Mouse (Mus musculus) MEL (cell line): ENCODE data around the gene Mcrip1. TPM values are rescaled to one million over a fixed set of nuclear protein-coding genes. Genes with fewer than 3 reads are reported as not detected.

Experiments
- DNase-seq: peaks from one replicate; pipeline ENCODE4 v3.0.0; 2011; ENCODE audit warnings: low read depth, low spot score
- H3K27ac ChIP-seq: 2 replicates; pipeline ENCODE4 v1.5.1; 2012; ENCODE audit warnings: low read depth, mild to moderate bottlenecking, control low read depth, low read length, moderate library complexity; ENCODE audit not compliant: control insufficient read depth
- H3K27me3 ChIP-seq, 2 experiments: fragments of 150-350 bp in 1 of 2; sonication (generic) in 1 of 2; 2 replicates each; pipeline ENCODE4 v1.6.1; 2012; ENCODE audit warnings: low read length in 2 of 2, mild to moderate bottlenecking in 2 of 2, improper control_type of control experiment in 1 of 2, moderate library complexity in 1 of 2; ENCODE audit not compliant: insufficient read depth in 2 of 2, control insufficient read depth in 1 of 2
- H3K36me3 ChIP-seq, 2 experiments: 2 replicates each; pipeline ENCODE4 v1.6.1; 2012 to 2014; ENCODE audit warnings: low read length in 2 of 2, improper control_type of control experiment in 1 of 2, inconsistent platforms in 1 of 2, mild to moderate bottlenecking in 1 of 2; ENCODE audit not compliant: insufficient read depth in 2 of 2, control insufficient read depth in 1 of 2
- H3K4me1 ChIP-seq, 2 experiments: fragments of 150-350 bp in 1 of 2; sonication (generic) in 1 of 2; 2 replicates each; pipeline ENCODE4 v1.6.1; 2012; ENCODE audit warnings: low read length in 2 of 2, improper control_type of control experiment in 1 of 2, mild to moderate bottlenecking in 1 of 2; ENCODE audit not compliant: insufficient read depth in 2 of 2, control insufficient read depth in 1 of 2
- H3K4me3 ChIP-seq, 2 experiments: fragments of 150-350 bp in 1 of 2; sonication (generic) in 1 of 2; 2 replicates each; pipeline ENCODE4 v1.5.1; 2012; ENCODE audit warnings: low read depth in 2 of 2, low read length in 2 of 2, mild to moderate bottlenecking in 2 of 2, moderate library complexity in 2 of 2, control low read depth in 1 of 2, improper control_type of control experiment in 1 of 2; ENCODE audit not compliant: control insufficient read depth in 1 of 2, insufficient read depth in 1 of 2
- H3K79me2 ChIP-seq: 2 replicates; pipeline ENCODE4 v1.6.1; 2012; ENCODE audit warnings: mild to moderate bottlenecking, low read length, moderate library complexity; ENCODE audit not compliant: control insufficient read depth, poor library complexity, insufficient read depth
- H3K9ac ChIP-seq: 2 replicates; pipeline ENCODE4 v1.6.1; 2012; ENCODE audit warnings: low read depth, mild to moderate bottlenecking, control low read depth, low read length, moderate library complexity; ENCODE audit not compliant: control insufficient read depth, poor library complexity, severe bottlenecking
- H3K9me3 ChIP-seq: fragments of 150-350 bp; sonication (generic); replicated peaks from 2 replicates; pipeline ENCODE4 v1.6.1; 2012; ENCODE audit warnings: mild to moderate bottlenecking, low read length, improper control_type of control experiment, moderate library complexity; ENCODE audit not compliant: insufficient read depth
- BHLHE40 ChIP-seq: IDR thresholded peaks from 2 replicates; pipeline ENCODE4 v1.6.1; 2012; ENCODE audit warnings: low read depth, mild to moderate bottlenecking, inconsistent platforms, low read length, improper control_type of control experiment, borderline replicate concordance
- E2F4 ChIP-seq: IDR thresholded peaks from 2 replicates; pipeline ENCODE4 v1.6.1; 2011; ENCODE audit warnings: low read depth, low read length, improper control_type of control experiment, borderline replicate concordance
- EP300 ChIP-seq, 2 experiments: IDR thresholded peaks; 2 replicates each; pipeline ENCODE4 v1.6.1; 2011; ENCODE audit warnings: improper control_type of control experiment in 2 of 2, low read length in 2 of 2, low read depth in 1 of 2, mild to moderate bottlenecking in 1 of 2
- ETS1 ChIP-seq: IDR thresholded peaks from 2 replicates; pipeline ENCODE4 v1.6.1; 2012; ENCODE audit warnings: low read depth, mild to moderate bottlenecking, inconsistent platforms, low read length, improper control_type of control experiment, moderate library complexity
- GABPA ChIP-seq: IDR thresholded peaks from 2 replicates; pipeline ENCODE4 v1.6.1; 2012; ENCODE audit warnings: low read depth, mild to moderate bottlenecking, inconsistent platforms, low read length, improper control_type of control experiment, moderate library complexity
- MAFK ChIP-seq: IDR thresholded peaks from 2 replicates; pipeline ENCODE4 v1.6.1; 2011; ENCODE audit warnings: low read depth, mild to moderate bottlenecking, low read length, improper control_type of control experiment, borderline replicate concordance
- MXI1 ChIP-seq: IDR thresholded peaks from 2 replicates; pipeline ENCODE4 v1.6.1; 2011; ENCODE audit warnings: mild to moderate bottlenecking, low read depth, low read length, improper control_type of control experiment
- MYB ChIP-seq: IDR thresholded peaks from 2 replicates; pipeline ENCODE4 v1.6.1; 2011; ENCODE audit warnings: mild to moderate bottlenecking, low read depth, low read length, improper control_type of control experiment
- NELFE ChIP-seq: IDR thresholded peaks from 2 replicates; pipeline ENCODE4 v1.6.1; 2011; ENCODE audit warnings: low read depth, low read length, improper control_type of control experiment
- NRF1 ChIP-seq: IDR thresholded peaks from 2 replicates; pipeline ENCODE4 v1.6.1; 2014; ENCODE audit warnings: low read depth, mild to moderate bottlenecking, inconsistent platforms, low read length, improper control_type of control experiment, moderate library complexity; ENCODE audit not compliant: poor library complexity, insufficient read depth, severe bottlenecking
- POLR2A ChIP-seq, 2 experiments: IDR thresholded peaks; 2 replicates each; pipeline ENCODE4 v1.6.1; 2011 to 2012; ENCODE audit warnings: low read length in 2 of 2, mild to moderate bottlenecking in 2 of 2, control low read depth in 1 of 2, improper control_type of control experiment in 1 of 2, low read depth in 1 of 2, moderate library complexity in 1 of 2; ENCODE audit not compliant: control insufficient read depth in 1 of 2, insufficient read depth in 1 of 2, poor library complexity in 1 of 2
- POLR2AphosphoS5 ChIP-seq: IDR thresholded peaks from 2 replicates; pipeline ENCODE4 v1.6.1; 2012; ENCODE audit warnings: low read depth, borderline replicate concordance, mild to moderate bottlenecking, inconsistent platforms, low read length, moderate library complexity, mixed read lengths
- RCOR1 ChIP-seq: IDR thresholded peaks from 2 replicates; pipeline ENCODE4 v1.6.1; 2012; ENCODE audit warnings: low read depth, mild to moderate bottlenecking, inconsistent platforms, low read length, improper control_type of control experiment
- SMC3 ChIP-seq: IDR thresholded peaks from 2 replicates; pipeline ENCODE4 v1.6.1; 2011; ENCODE audit warnings: low read depth, low read length, improper control_type of control experiment
- TAL1 ChIP-seq: IDR thresholded peaks from 2 replicates; pipeline ENCODE4 v1.6.1; 2012; ENCODE audit warnings: mild to moderate bottlenecking, inconsistent platforms, low read length, moderate library complexity, mixed read lengths
- TCF12 ChIP-seq: IDR thresholded peaks from 2 replicates; pipeline ENCODE4 v1.6.1; 2014; ENCODE audit warnings: low read depth, mild to moderate bottlenecking, inconsistent platforms, low read length, improper control_type of control experiment, moderate library complexity
- UBTF ChIP-seq: IDR thresholded peaks from 2 replicates; pipeline ENCODE4 v1.6.1; 2012; ENCODE audit warnings: low read depth, mild to moderate bottlenecking, inconsistent platforms, low read length, improper control_type of control experiment, moderate library complexity, borderline replicate concordance; ENCODE audit not compliant: insufficient read depth
- USF2 ChIP-seq, 2 experiments: IDR thresholded peaks; 2 replicates each; pipeline ENCODE4 v1.6.1; 2011 to 2012; ENCODE audit warnings: improper control_type of control experiment in 2 of 2, low read length in 2 of 2, borderline replicate concordance in 1 of 2, inconsistent platforms in 1 of 2, low read depth in 1 of 2, mild to moderate bottlenecking in 1 of 2; ENCODE audit not compliant: insufficient read depth in 1 of 2
- ZC3H11A ChIP-seq: IDR thresholded peaks from 2 replicates; pipeline ENCODE4 v1.6.1; 2012; ENCODE audit warnings: low read depth, mild to moderate bottlenecking, inconsistent platforms, low read length, improper control_type of control experiment
- ZNF384 ChIP-seq: IDR thresholded peaks from 2 replicates; pipeline ENCODE4 v1.6.1; 2012; ENCODE audit warnings: low read depth, mild to moderate bottlenecking, inconsistent platforms, low read length, improper control_type of control experiment
- polyA plus RNA-seq, 2 experiments: library from polyadenylated mRNA; stranded (reverse) in 1 of 2; unstranded in 1 of 2; fragments of >175 nt in 1 of 2; fragments of >200 nt in 1 of 2; gene quantifications; 2 replicates each; pipeline versions ENCODE4 v1.2.1 to v1.2.4; 2012; ENCODE audit warnings: low replicate concordance in 2 of 2, low read depth in 1 of 2; ENCODE audit not compliant: insufficient read length in 2 of 2, insufficient read depth in 1 of 2, missing spikeins in 1 of 2
- total RNA-seq: library from RNA; depleted of rRNA; stranded (reverse); fragments of 300-350 nt; gene quantifications from 2 replicates; pipeline ENCODE4 v1.2.3, GENCODE M21; 2012

Gene Mcrip1
- total and polyA plus RNA-seq, 3 experiments: 36.6 to 83.5 TPM; not detected in 1

- peaks cover 0 to 8% of the 10 kb centered on the region in 2 experiments; a peak in 2 of 4 replicates for H3K36me3 ChIP-seq
- H3K4me1 ChIP-seq: peaks cover 5 to 11% of the 10 kb centered on the region in 2 experiments
- no peak overlapping the region for H3K4me3 ChIP-seq
- no peak overlapping the region for H3K27ac ChIP-seq
- H3K27me3 ChIP-seq: no peaks in the 10 kb centered on the region
- no peaks in the 10 kb centered on the region for H3K9me3 ChIP-seq
- H3K9ac ChIP-seq: no peak overlapping the region
- H3K79me2 ChIP-seq: no peaks in the 10 kb centered on the region
- TF ChIP-seq BHLHE40 (no peak), NRF1 (no peak)
- DNase-seq: no peak
These were observed 29.8 kb downstream of the Mcrip1 start for GRCm38 (mm10) chr11:120519738-120520137.

GRCm38 (mm10) chr11:120518558-120518957 lies 31.0 kb downstream of the Mcrip1 start:
- Histone ChIP-seq H3K4me3 (no peak overlapping the region), H3K27me3 (no peaks in the 10 kb centered on the region), H3K9me3 (no peaks in the 10 kb centered on the region), H3K9ac (no peak overlapping the region), H3K4me1 (peaks cover 5 to 11% of the 10 kb centered on the region in 2 experiments), H3K79me2 (no peaks in the 10 kb centered on the region), H3K36me3 (peaks cover 0 to 8% of the 10 kb centered on the region in 2 experiments; a peak in 2 of 4 replicates), H3K27ac (no peak overlapping the region)
- peak; percentile 88 for DNase-seq
- peak; percentile 89 for TF ChIP-seq RCOR1
- peak; percentile 75; the same call in 1 of the 2 replicates for TF ChIP-seq ETS1
- no peak for TF ChIP-seq SMC3
- peak; percentile 35; the same call in 1 of the 2 replicates for TF ChIP-seq TCF12
- TF ChIP-seq ZNF384: no peak; the same call in 1 of the 2 replicates
- TF ChIP-seq MAFK: no peak
- TF ChIP-seq EP300 (IDR thresholded peaks at IDR 0.05; ENCODE audit: low read depth in 1 of 2, low read length in 2 of 2): peak in 1 of 2 experiments; percentile 59; a peak in 2 of 4 replicates
- no peak for TF ChIP-seq ZC3H11A
- TF ChIP-seq GABPA: no peak
- TF ChIP-seq NRF1: no peak

DNA sequence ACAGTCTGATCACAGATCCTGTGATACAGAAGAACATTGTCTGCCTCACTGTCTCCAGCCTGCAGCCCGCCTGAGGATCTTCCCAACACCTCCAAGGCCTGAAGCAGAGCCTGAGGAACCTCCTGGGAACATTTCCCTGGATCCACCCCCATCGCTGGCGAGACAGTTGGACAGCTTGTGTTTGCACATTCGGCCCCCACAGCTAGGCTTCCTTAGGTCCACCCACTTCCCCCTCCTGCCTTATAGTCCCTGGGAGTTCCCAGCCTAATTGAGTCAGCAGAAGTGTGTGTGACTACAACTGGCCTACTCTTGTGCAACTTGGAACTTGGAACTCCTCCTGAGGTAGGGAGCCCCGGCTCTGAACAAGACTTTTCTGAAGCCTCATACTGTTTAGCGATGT lies 31.5 kb downstream of the Mcrip1 start:
- Histone ChIP-seq H3K27ac (no peak overlapping the region), H3K4me1 (peaks cover 5 to 11% of the 10 kb centered on the region in 2 experiments), H3K36me3 (peaks cover 0 to 8% of the 10 kb centered on the region in 2 experiments; a peak in 2 of 4 replicates)
- TF ChIP-seq EP300 (IDR thresholded peaks at IDR 0.05; ENCODE audit: low read depth in 1 of 2, low read length in 2 of 2) (no peak), USF2 (IDR thresholded peaks at IDR 0.05; ENCODE audit: borderline replicate concordance in 1 of 2, insufficient read depth in 1 of 2, low read depth in 1 of 2, low read length in 2 of 2) (no peak), MYB (no peak), E2F4 (no peak), GABPA (no peak), ETS1 (no peak), NELFE (no peak), POLR2AphosphoS5 (no peak), SMC3 (no peak), MXI1 (no peak), BHLHE40 (no peak), MAFK (no peak), TAL1 (no peak), POLR2A (IDR thresholded peaks at IDR 0.05; ENCODE audit: control insufficient read depth in 1 of 2, insufficient read depth in 1 of 2, low read depth in 1 of 2, low read length in 2 of 2, poor library complexity in 1 of 2) (no peak), UBTF (no peak)
- TF ChIP-seq, all 39 proteins: peak for 0
- no peak overlapping the region for H3K9ac ChIP-seq
- no peaks in the 10 kb centered on the region for H3K27me3 ChIP-seq
- H3K79me2 ChIP-seq: no peaks in the 10 kb centered on the region
- DNase-seq: peak; percentile 42
- H3K4me3 ChIP-seq: no peak overlapping the region
- H3K9me3 ChIP-seq: no peaks in the 10 kb centered on the region
